Mouse (Mus musculus): Measurements from ENCODE around the gene Mt4. TPM values are rescaled to one million over a fixed set of nuclear protein-coding genes. Genes with fewer than 3 reads are reported as not detected.

Gene Mt4
- polyA plus RNA-seq, 1 experiment from 2014 or later, result not detected

DNA sequence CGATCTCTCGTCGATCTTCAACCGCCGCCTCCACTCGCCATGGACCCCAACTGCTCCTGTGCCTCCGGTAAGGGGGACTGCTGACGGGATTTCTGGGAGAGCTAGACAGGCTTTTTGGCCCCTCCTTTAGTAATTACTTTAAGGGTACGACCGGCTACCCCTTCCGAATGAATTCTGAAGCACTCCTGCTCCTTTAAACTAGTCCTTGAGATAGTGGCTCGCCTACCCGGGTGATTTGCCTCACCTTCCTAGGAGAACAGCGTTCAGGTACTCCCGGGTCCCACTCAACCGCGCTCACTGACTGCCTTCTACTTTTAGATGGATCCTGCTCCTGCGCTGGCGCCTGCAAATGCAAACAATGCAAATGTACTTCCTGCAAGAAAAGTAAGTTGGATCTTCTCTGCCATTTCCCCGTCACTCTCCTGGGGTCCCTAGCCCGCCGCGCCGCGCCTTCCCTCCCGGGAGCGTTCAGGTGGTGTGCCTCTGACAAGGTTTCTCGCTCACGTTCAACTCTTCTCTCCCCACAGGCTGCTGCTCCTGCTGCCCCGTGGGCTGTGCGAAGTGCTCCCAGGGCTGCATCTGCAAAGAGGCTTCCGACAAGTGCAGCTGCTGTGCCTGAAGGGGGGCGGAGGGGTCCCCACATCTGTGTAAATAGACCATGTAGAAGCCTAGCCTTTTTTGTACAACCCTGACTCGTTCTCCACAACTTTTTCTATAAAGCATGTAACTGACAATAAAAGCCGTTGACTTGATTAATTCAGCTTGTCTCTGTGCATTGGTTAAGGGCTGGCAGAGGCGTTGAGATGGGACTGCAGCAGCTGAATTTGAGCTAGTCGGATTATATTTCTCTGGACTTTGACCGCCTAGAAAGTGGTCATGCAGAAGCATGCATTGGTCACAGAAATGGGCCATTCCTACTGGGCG, 36.1 kb downstream of the Mt4 start:
- peak overlapping the region; percentile 90 for H3K4me2 ChIP-seq (replicated peaks)
- H3K36me3 ChIP-seq, result no peaks in the 10 kb centered on the region
- ATAC-seq (ENCODE audit: low FRiP score, low read depth), result peak; percentile 44; the same call in 1 of the 2 replicates
- no peaks in the 10 kb centered on the region for H3K9me3 ChIP-seq
- peak overlapping the region; percentile 47 for H3K9ac ChIP-seq (replicated peaks)
- peaks cover 21% of the 10 kb centered on the region for H3K4me1 ChIP-seq
- H3K27me3 ChIP-seq, result peaks cover 96% of the 10 kb centered on the region
- H3K4me3 ChIP-seq, result peak overlapping the region; percentile 49
- no peak overlapping the region for H3K27ac ChIP-seq (replicated peaks)
- 1% methylated on average over 39 of the region's 39 CpGs for WGBS

DNA sequence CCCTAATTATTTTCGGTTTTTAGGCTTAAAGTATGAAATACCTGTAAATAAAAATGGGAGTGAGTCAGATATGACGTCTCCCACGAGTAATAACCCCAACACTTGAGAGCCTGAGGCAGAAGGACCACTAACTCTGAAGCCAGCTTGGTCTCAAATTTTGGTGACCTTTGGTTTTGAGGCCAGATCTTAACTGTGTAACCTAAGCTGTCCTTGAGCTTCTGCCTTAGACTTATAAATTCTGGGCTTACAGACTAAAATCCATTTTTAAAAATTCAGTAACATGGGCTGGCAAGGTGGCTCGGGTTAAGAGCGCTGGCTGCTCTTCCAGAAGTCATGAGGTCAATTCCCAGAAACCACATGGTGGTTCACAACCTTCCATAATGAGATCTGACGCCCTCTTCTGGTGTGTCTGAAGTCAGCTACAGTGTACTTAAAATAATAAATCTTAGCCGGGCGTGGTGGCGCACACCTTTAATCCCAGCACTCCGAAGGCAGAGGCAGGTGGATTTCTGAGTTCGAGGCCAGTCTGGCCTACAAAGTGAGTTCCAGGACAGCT, 36.9 kb downstream of the Mt4 start:
- no peak for ATAC-seq (ENCODE audit: low FRiP score, low read depth)
- H3K9me3 ChIP-seq, result no peaks in the 10 kb centered on the region
- H3K27ac ChIP-seq (replicated peaks), result no peak overlapping the region
- no peak overlapping the region; the same call in 1 of the 2 replicates for H3K4me2 ChIP-seq (replicated peaks)
- H3K27me3 ChIP-seq, result peaks cover 99% of the 10 kb centered on the region
- H3K36me3 ChIP-seq, result no peaks in the 10 kb centered on the region
- WGBS, result 46% methylated on average over 11 of the region's 11 CpGs
- H3K4me3 ChIP-seq, result no peak overlapping the region
- H3K9ac ChIP-seq (replicated peaks), result no peak overlapping the region
- H3K4me1 ChIP-seq, result peaks cover 24% of the 10 kb centered on the region

DNA sequence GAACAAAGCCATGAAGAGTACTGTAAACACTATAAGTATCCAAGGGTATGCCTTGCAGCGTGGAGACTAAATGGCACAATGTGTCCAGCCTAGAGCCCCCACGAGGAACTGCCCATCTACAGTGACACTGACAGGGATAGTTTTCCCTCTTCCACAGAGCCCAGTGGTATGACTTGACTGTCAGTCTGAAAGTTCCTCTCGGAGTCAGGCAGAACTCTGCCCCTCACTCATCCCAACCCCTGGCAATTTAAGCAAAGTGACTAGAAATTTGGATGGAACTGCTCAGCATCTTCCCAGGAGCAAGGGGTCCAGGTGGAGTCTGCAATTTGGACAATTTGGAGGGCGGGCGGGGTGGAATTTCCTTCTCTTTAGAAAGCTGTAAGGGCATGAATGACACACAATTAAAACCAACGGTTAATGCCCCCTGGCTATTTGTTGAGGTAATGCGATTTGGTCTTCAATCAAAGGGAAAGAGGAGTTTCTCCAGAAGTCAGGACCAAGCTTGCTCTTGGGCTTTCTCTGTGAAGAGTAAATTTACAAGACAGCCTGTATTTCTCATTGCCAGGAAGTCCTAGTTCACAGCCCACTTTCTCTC, 37.7 kb downstream of the Mt4 start:
- H3K9ac ChIP-seq (replicated peaks), result no peak overlapping the region
- H3K4me2 ChIP-seq (replicated peaks), result no peak overlapping the region
- ATAC-seq (ENCODE audit: low FRiP score, low read depth), result no peak
- no peaks in the 10 kb centered on the region for H3K36me3 ChIP-seq
- no peak overlapping the region for H3K4me3 ChIP-seq
- peaks cover 99% of the 10 kb centered on the region for H3K27me3 ChIP-seq
- no peak overlapping the region for H3K27ac ChIP-seq (replicated peaks)
- 18% methylated on average over 7 of the region's 7 CpGs for WGBS
- peaks cover 32% of the 10 kb centered on the region for H3K4me1 ChIP-seq
- H3K9me3 ChIP-seq, result no peaks in the 10 kb centered on the region

DNA sequence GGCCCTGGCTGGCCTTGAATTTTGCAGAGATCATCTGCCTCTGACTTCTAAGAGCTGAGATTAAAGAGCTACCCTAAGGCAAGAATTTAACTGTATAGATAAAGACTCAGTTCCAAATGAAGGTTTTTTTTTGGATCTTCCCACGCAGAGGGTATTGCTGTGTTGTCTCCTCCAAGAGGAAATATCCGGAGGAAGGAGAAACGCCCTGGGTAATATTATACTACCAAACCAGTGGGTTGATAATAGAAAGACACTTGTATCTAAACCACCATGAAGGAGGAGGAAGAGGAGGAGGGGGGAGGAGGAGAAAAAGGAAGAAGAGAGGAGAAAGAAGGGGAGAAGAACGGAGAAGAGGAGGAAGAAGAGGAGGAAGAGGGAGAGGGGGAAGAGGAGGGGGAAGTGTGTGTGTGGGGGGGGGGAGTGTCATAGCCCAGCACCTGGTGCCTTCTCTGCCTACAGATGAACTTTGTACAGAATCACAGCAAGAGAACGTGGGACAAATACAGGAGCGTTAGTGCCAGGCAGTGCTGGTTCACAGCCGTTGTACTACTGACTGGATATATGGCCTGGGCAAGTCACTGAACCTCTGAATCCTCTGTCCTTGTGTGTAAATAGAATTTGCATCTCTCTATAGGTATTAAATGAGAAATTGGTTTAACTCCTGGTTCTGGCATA, 40.9 kb downstream of the Mt4 start:
- no peak for ATAC-seq (ENCODE audit: low FRiP score, low read depth)
- H3K36me3 ChIP-seq, result no peaks in the 10 kb centered on the region
- no peaks in the 10 kb centered on the region for H3K9me3 ChIP-seq
- H3K4me1 ChIP-seq, result peaks cover 27% of the 10 kb centered on the region
- no peak overlapping the region for H3K27ac ChIP-seq (replicated peaks)
- WGBS, result 64% methylated on average over 7 of the region's 7 CpGs
- H3K4me3 ChIP-seq, result no peak overlapping the region
- no peak overlapping the region for H3K4me2 ChIP-seq (replicated peaks)
- no peak overlapping the region for H3K9ac ChIP-seq (replicated peaks)
- peaks cover 98% of the 10 kb centered on the region for H3K27me3 ChIP-seq

DNA sequence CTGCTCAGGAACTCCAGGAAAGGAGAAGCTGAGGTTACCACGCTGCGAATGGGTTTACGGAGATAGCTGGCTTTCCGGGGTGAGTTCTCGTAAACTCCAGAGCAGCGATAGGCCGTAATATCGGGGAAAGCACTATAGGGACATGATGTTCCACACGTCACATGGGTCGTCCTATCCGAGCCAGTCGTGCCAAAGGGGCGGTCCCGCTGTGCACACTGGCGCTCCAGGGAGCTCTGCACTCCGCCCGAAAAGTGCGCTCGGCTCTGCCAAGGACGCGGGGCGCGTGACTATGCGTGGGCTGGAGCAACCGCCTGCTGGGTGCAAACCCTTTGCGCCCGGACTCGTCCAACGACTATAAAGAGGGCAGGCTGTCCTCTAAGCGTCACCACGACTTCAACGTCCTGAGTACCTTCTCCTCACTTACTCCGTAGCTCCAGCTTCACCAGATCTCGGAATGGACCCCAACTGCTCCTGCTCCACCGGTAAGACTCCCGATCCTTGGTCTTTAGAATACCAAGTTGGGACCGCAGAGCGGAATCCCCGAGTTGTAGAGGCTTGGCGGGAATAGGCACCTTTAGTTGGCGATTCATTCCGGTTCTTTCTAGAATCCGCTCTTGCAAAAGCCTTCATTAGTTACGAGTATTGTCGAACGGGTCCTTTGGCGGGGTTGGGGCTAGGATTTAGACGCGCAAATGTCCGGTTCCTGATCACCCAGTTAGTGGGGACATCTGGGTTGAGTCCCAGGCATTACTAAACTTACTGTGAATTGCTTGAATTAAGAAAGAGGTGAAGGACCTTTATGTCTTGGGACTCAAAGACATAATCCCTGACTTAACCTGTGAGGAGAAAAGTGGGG, 42.1 kb downstream of the Mt4 start, which contains the start of gene Mt1:
Mt1 (plus strand) TSS at position 226 of the 856 bp plus-strand sequence.
- under 1% methylated on average over 50 of the region's 50 CpGs for WGBS
- H3K27ac ChIP-seq (replicated peaks), result no peak within 1 kb of the TSS

DNA sequence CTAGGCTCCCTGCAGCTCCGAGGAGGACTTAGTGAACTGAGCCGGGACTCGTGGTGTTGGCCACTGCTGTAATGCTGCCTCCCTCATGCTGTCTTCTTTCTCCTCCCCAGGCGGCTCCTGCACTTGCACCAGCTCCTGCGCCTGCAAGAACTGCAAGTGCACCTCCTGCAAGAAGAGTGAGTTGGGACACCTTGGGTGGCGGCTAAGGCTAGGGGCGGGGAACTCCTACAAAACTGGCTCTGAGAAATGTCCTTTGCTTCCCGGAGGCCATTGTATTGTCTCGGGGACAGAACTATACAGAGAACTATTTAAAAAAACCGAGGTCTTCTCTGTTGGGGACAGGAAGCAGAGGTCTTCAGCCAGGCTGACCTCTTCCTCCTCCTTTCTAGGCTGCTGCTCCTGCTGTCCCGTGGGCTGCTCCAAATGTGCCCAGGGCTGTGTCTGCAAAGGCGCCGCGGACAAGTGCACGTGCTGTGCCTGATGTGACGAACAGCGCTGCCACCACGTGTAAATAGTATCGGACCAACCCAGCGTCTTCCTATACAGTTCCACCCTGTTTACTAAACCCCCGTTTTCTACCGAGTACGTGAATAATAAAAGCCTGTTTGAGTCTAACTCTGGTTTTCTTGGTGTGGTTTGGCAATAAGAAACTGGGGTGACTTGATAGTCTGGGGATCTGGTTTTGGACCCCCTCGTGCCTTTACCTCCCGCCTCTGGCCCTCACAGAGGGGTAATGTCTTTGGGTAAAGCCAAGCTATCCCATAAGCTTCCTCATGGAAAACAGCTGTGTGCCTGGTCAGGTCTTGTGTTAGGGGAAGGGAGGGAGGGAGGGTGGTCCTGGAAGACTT, 42.9 kb downstream of the Mt4 start:
- H3K27me3 ChIP-seq, result peaks cover 98% of the 10 kb centered on the region
- H3K4me3 ChIP-seq, result peak overlapping the region; percentile 43
- peaks cover 24% of the 10 kb centered on the region for H3K4me1 ChIP-seq
- no peak for ATAC-seq (ENCODE audit: low FRiP score, low read depth)
- H3K4me2 ChIP-seq (replicated peaks), result peak overlapping the region; percentile 78
- H3K9me3 ChIP-seq, result no peaks in the 10 kb centered on the region
- WGBS, result 3% methylated on average over 25 of the region's 25 CpGs
- H3K9ac ChIP-seq (replicated peaks), result no peak overlapping the region
- no peak overlapping the region for H3K27ac ChIP-seq (replicated peaks)
- H3K36me3 ChIP-seq, result no peaks in the 10 kb centered on the region

More for the DNA sequence above, 42.1 kb downstream of the Mt4 start, which contains the start of gene Mt1:
- peaks cover 27% of the 10 kb centered on the region for H3K4me1 ChIP-seq
- H3K4me2 ChIP-seq (replicated peaks), result peak within 1 kb of the TSS; percentile 78
- peak within 1 kb of the TSS; percentile 43 for H3K4me3 ChIP-seq
- ATAC-seq (ENCODE audit: low FRiP score, low read depth), result peak; percentile 75
- peaks cover 98% of the 10 kb centered on the region for H3K27me3 ChIP-seq
- no peaks in the 10 kb centered on the region for H3K36me3 ChIP-seq
- no peaks in the 10 kb centered on the region for H3K9me3 ChIP-seq
- H3K9ac ChIP-seq (replicated peaks), result peak within 1 kb of the TSS; percentile 34; the same call in 1 of the 2 replicates

DNA sequence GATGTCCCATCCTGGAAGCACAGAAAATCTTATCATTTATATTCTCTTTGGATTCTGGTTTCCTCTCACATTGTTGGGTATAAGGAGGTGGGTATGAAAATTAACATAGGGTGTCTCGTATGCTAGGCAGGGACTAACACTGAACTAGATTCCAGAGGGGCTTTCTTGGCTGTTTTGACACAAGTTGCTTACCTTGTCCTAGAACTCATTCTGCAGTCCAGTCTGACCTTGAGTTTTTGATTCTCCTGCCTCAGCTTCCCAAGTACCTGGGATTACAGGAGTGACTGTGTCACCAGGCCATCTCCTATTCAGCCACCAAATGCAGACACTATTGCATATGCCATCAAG, 43.5 kb downstream of the Mt4 start:
- Histone ChIP-seq H3K27me3 (peaks cover 98% of the 10 kb centered on the region), H3K36me3 (no peaks in the 10 kb centered on the region), H3K9ac (replicated peaks) (no peak overlapping the region), H3K4me3 (no peak overlapping the region), H3K9me3 (no peaks in the 10 kb centered on the region), H3K4me1 (peaks cover 23% of the 10 kb centered on the region), H3K4me2 (replicated peaks) (no peak overlapping the region), H3K27ac (replicated peaks) (no peak overlapping the region)
- ATAC-seq (ENCODE audit: low FRiP score, low read depth), result no peak
- WGBS, result 79% methylated on average over 1 of the region's 1 CpGs

DNA sequence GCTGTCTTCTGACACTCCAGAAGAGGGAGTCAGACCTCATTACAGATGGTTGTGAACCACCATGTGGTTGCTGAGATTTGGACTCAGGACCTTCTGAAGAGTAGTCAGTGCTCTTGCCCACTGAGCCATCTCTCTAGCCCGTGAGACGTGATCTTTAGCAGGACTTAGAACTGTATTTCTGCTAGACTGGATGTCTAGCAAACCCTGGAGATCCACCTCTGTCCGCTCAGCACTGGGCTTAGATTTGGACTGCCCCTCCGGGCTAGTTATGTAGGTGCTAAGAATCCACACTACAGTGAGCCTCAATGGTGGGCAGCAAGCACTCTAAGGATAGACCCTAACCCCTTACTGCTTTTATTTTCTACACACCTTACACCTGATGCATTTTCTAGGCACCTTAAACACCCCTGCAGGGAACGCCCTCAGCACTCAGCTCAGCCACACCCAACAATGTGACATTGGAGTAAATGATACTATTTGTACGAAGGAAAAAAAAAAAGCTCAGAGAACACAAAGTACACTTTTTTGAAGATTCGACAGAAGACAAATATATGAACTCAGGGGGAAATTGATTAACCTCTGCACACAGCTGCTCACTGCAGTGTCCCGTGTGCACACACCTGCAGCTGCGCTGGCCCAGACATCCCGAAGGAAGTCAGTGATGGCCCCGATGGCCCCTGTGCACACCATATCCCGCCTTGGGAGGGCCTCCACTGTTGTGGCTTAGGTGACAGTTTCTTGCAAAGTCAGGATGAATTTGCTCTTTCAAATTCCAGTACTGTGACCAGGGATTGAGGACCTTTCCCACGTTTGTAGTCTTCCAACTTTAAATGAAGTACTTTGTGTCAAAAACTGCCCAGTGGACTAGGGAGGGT, 45.3 kb downstream of the Mt4 start:
- peaks cover 98% of the 10 kb centered on the region for H3K27me3 ChIP-seq
- no peaks in the 10 kb centered on the region for H3K9me3 ChIP-seq
- no peak overlapping the region for H3K9ac ChIP-seq (replicated peaks)
- 64% methylated on average over 13 of the region's 13 CpGs for WGBS
- no peak overlapping the region for H3K4me3 ChIP-seq
- H3K4me2 ChIP-seq (replicated peaks), result no peak overlapping the region
- H3K36me3 ChIP-seq, result no peaks in the 10 kb centered on the region
- no peak overlapping the region for H3K27ac ChIP-seq (replicated peaks)
- peaks cover 33% of the 10 kb centered on the region for H3K4me1 ChIP-seq
- ATAC-seq (ENCODE audit: low FRiP score, low read depth), result no peak

DNA sequence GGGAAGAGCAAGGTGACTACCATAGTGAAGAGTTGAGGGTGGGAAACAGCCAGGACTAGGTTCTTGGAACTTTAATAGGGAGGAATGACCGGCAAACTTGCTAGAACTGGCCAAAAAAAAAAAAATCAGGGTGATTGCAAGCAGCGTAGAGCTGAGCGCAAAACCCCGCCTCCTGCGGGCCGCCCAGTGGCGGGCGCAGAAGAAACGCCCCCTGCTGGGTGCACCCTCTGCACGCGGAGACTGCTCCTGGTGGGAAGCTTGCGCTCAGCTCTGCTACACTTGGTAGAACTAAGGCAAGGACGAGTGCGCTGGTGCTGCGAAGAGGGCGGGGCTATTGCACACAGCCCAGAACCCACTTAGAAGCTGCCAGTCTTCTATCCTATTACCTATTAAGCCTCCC, 46.1 kb downstream of the Mt4 start:
- peaks cover 37% of the 10 kb centered on the region for H3K4me1 ChIP-seq
- H3K9me3 ChIP-seq, result no peaks in the 10 kb centered on the region
- WGBS, result under 1% methylated on average over 16 of the region's 16 CpGs
- peak overlapping the region; percentile 31 for H3K4me2 ChIP-seq (replicated peaks)
- ATAC-seq (ENCODE audit: low FRiP score, low read depth), result peak; percentile 53
- H3K27ac ChIP-seq (replicated peaks), result no peak overlapping the region
- peak overlapping the region; percentile 9; the same call in 1 of the 2 replicates for H3K4me3 ChIP-seq
- H3K27me3 ChIP-seq, result peaks cover 98% of the 10 kb centered on the region
- no peak overlapping the region for H3K9ac ChIP-seq (replicated peaks)
- no peaks in the 10 kb centered on the region for H3K36me3 ChIP-seq

DNA sequence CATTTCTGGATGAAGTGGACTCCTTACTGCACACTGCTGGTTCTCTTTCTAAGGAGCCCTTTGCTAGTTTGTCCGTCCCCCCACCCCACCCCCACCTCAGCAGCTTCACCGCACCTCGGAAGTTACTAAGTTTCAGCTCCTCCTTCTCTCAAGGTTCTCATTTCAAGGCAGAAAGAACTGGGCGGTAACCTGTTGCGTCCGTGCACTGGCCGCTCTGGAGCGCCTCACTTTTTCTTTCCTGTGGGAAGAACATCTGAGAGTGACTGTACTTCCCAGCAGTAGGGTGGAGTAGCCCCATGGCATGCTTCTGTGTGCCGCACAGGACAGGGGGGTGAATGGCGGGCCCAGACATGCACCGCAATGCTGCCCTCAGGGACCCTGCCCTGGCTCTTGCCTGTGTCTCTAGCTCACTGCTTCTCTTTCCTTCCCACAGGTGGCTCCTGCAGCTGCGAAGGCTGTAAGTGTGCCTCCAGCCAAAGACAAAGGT, 47.4 kb downstream of the Mt4 start:
- 16% methylated on average over 12 of the region's 12 CpGs for WGBS
- Histone ChIP-seq H3K27me3 (peaks cover 95% of the 10 kb centered on the region), H3K4me3 (no peak overlapping the region), H3K4me2 (replicated peaks) (no peak overlapping the region), H3K4me1 (peaks cover 29% of the 10 kb centered on the region), H3K36me3 (no peaks in the 10 kb centered on the region), H3K9me3 (no peaks in the 10 kb centered on the region), H3K9ac (replicated peaks) (no peak overlapping the region), H3K27ac (replicated peaks) (no peak overlapping the region)
- no peak for ATAC-seq (ENCODE audit: low FRiP score, low read depth)
